Mouse (Mus musculus) gastrocnemius, adult 2 months (tissue): Measurements from ENCODE around the gene Fkbp7. TPM values are rescaled to one million over a fixed set of nuclear protein-coding genes. Genes with fewer than 3 reads are reported as not detected.

Experiments used
- DNase-seq: peaks from one replicate; pipeline ENCODE4 v3.0.0; 2022
- H3K27ac ChIP-seq: fragments of 200-600 bp; 2 replicates; pipeline ENCODE4 v1.8.1; 2022; ENCODE audit warnings: mild to moderate bottlenecking
- H3K4me3 ChIP-seq: fragments of 200-600 bp; 2 replicates; pipeline ENCODE4 v1.8.1; 2022; ENCODE audit warnings: mild to moderate bottlenecking, moderate library complexity
- CTCF ChIP-seq: fragments of 200-600 bp; IDR thresholded peaks from 2 replicates; pipeline ENCODE4 v1.8.1; 2022; ENCODE audit warnings: antibody characterized with exemption, mild to moderate bottlenecking, moderate library complexity
- intact Hi-C: fragments of 180-260 bp; cut with DNase I; formaldehyde crosslinking; loops from one replicate; pipeline ENCODE4 v1.15.1; 2025
- total RNA-seq, 2 experiments: library from RNA; stranded (reverse); gene quantifications; 2 replicates each; pipeline ENCODE4 v1.2.3; 2021

Fkbp7 gene
- total RNA-seq, 2 experiments from 2014 or later, result 5.8 to 8.5 TPM

DNA sequence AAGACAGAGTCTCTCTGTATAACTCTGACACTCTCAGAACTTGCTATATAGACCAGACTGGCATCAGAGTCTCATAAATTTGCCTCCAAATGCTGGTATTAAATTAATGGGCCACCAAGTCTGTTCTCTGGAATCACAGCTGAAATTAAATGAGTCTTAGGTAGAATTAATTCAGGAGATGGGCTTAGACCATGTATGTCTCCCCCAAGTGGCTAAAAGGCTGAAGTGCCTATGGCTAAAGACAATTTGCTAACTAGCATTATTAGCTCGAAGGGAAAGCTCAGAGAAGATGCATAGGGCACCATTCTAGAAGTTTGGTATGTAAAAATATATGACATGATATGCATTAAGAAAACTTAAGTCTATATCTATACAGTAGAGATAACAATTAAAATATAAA is 54.8 kb downstream of the Fkbp7 start:
- intact Hi-C loops, result loop anchor here (1.0 kb wide), 1 partner anchor 249 kb away; the partner anchor contains the start of gene Rbm45

More for the DNA sequence above, 54.8 kb downstream of the Fkbp7 start:
- Histone ChIP-seq H3K27ac (no peak overlapping the region), H3K4me3 (no peak overlapping the region)
- peak; percentile 80 for TF ChIP-seq CTCF
- no peak for DNase-seq

Other genes starting within 250 kb of the Fkbp7 start
- 1 to 10 TPM; 2.7 to 3.3 TPM for gene Prkra, start 25.1 kb downstream of the Fkbp7 start, total RNA-seq
- not detected for gene Pjvk, start 24.6 kb downstream of the Fkbp7 start, total RNA-seq
- gene Plekha3, start 2.2 kb upstream of the Fkbp7 start, total RNA-seq, result 10 to 100 TPM; 10.3 to 10.5 TPM